Mouse (Mus musculus): ENCODE data around the gene Pank4.

Pank4 gene

GRCm38 (mm10) chr4:154943323-154944039, 20.4 kb upstream of the Pank4 start:
- no peak for DNase-seq (ENCODE audit: low spot score in 2 of 2)

- peak; percentile 79 to 80 for DNase-seq (ENCODE audit: low spot score in 2 of 2)
Measured at GRCm38 (mm10) chr4:154944121-154944590, 19.8 kb upstream of the Pank4 start.

- DNase-seq (ENCODE audit: low spot score in 2 of 2), result peak; percentile 45 to 52
Measured at GRCm38 (mm10) chr4:154946319-154946718, 17.6 kb upstream of the Pank4 start.

- no peak for DNase-seq (ENCODE audit: low spot score in 2 of 2)
Measured at GRCm38 (mm10) chr4:154948066-154948939, 15.6 kb upstream of the Pank4 start.

GRCm38 (mm10) chr4:154948940-154949588, 14.9 kb upstream of the Pank4 start:
- no peak for DNase-seq (ENCODE audit: low spot score in 2 of 2)

GRCm38 (mm10) chr4:154949589-154949982, 14.3 kb upstream of the Pank4 start:
- DNase-seq (ENCODE audit: low spot score in 2 of 2), result no peak

- no peak for DNase-seq (ENCODE audit: low spot score in 2 of 2)
Measured at GRCm38 (mm10) chr4:154952461-154953241, 11.3 kb upstream of the Pank4 start.

- DNase-seq (ENCODE audit: low spot score in 2 of 2), result no peak
Measured at GRCm38 (mm10) chr4:154956604-154957003, 7.3 kb upstream of the Pank4 start.

GRCm38 (mm10) chr4:154957289-154957993, 6.5 kb upstream of the Pank4 start:
- peak; percentile 59 to 66 for DNase-seq (ENCODE audit: low spot score in 2 of 2)

- peak in 1 of 2 experiments; percentile 41 for DNase-seq (ENCODE audit: low spot score in 2 of 2)
Measured at GRCm38 (mm10) chr4:154958171-154958570, 5.8 kb upstream of the Pank4 start.

GRCm38 (mm10) chr4:154958621-154959020, 5.3 kb upstream of the Pank4 start:
- DNase-seq (ENCODE audit: low spot score in 2 of 2), result no peak

- DNase-seq (ENCODE audit: low spot score in 2 of 2), result peak; percentile 39 to 66
Measured at GRCm38 (mm10) chr4:154960021-154960689, 3.8 kb upstream of the Pank4 start.

- peak; percentile 53 to 68 for DNase-seq (ENCODE audit: low spot score in 2 of 2)
Measured at GRCm38 (mm10) chr4:154960690-154961225, 3.2 kb upstream of the Pank4 start, which contains the start of gene Hes5. TSS of gene Hes5 (plus strand) at chr4:154960923.

- peak in 1 of 2 experiments; percentile 54 for DNase-seq (ENCODE audit: low spot score in 2 of 2)
Measured at GRCm38 (mm10) chr4:154961226-154961738, 2.6 kb upstream of the Pank4 start.

- DNase-seq (ENCODE audit: low spot score in 2 of 2), result no peak
Measured at GRCm38 (mm10) chr4:154961911-154962310, 2.0 kb upstream of the Pank4 start.

- no peak for DNase-seq (ENCODE audit: low spot score in 2 of 2)
Measured at GRCm38 (mm10) chr4:154962683-154963082, 1.2 kb upstream of the Pank4 start.

- peak; percentile 54 to 58 for DNase-seq (ENCODE audit: low spot score in 2 of 2)
Measured at GRCm38 (mm10) chr4:154963190-154963836, 610 bp upstream of the Pank4 start.

- DNase-seq (ENCODE audit: low spot score in 2 of 2), result peak in 1 of 2 experiments; percentile 31
Measured at GRCm38 (mm10) chr4:154964581-154965235, 785 bp downstream of the Pank4 start.
